7 mouse cellular contexts compared by ENCODE assay signal in the genomic region with DNA sequence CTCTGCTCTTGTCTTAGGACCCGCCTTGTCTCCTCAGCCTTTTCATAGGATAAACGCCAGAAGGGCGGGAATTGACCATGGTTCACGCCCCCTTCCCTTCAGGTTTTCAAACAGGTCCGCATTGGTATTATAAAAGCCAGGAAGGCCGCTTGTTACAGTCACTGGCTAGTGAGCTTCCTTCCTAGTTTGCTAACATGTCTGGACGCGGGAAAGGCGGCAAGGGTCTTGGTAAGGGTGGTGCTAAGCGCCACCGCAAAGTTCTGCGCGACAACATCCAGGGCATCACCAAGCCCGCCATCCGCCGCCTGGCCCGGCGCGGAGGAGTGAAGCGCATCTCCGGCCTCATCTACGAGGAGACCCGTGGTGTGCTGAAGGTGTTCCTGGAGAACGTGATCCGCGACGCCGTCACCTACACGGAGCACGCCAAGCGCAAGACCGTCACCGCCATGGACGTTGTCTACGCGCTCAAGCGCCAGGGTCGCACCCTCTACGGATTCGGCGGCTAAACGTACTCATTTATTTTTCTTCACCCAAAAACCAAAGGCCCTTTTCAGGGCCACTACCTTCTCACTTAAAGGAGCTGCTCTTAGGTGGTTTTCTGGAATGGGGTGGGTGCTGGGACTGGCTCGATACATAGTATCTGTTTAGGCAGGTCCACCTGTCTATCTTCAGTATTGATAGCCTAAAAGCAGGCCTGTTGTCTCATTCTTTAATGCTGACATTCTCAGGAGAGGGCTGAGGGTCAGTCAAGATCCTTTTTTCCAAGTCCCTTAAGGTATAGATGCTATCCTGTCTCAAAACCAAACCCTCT. TPM values are rescaled to one million over a fixed set of nuclear protein-coding genes. Genes with fewer than 3 reads are reported as not detected.
A peak's percentile ranks its signal among the peaks of the same experiment; 100 is the strongest.
DNase-seq lines count a peak whose midpoint lies in the region; ATAC-seq lines count a peak whose summit lies in the region.

A gene (plus strand): TSS at position 191 of the 811 bp plus-strand sequence.

- H3K4me1 ChIP-seq in intestine, embryonic 15.5 days (replicated peaks), result peaks cover 14% of the 10 kb centered on the region; the same call in 1 of the 2 replicates
- peaks cover 57% of the 10 kb centered on the region for H3K4me1 ChIP-seq in midbrain, embryonic 10.5 days

- intact Hi-C loops in left cerebral cortex, postnatal 25 days (cut with DNase I), result loop anchor here (5.0 to 10.0 kb wide), 3 partner anchors 161 to 1827 kb away; a partner anchor contains a TSS

- peak; percentile 93 to 99 for DNase-seq in adrenal gland, adult 18-20 months (ENCODE audit: low spot score in 2 of 2)
- DNase-seq in embryo, embryonic 11 days, result peak; percentile 96
- DNase-seq in gastrocnemius, postnatal 25 days, result peak; percentile 92
- DNase-seq in left cerebral cortex, postnatal 25 days (ENCODE audit: low spot score in 2 of 2), result peak; percentile 98 to 99
- peak; percentile 94 for DNase-seq in midbrain, embryonic 10.5 days (ENCODE audit: low spot score)
- DNase-seq in right cerebral cortex, postnatal 4 days, result peak; percentile 81

- H3K27ac ChIP-seq in intestine, embryonic 15.5 days, result peak within 1 kb of the TSS; percentile 86
- peak within 1 kb of the TSS; percentile 94 for H3K27ac ChIP-seq in midbrain, embryonic 10.5 days (replicated peaks)

- H3K9me3 ChIP-seq in intestine, embryonic 15.5 days, result no peaks in the 10 kb centered on the region
- H3K9me3 ChIP-seq in midbrain, embryonic 10.5 days (replicated peaks), result no peaks in the 10 kb centered on the region

- peak within 1 kb of the TSS; percentile 75 for H3K4me2 ChIP-seq in intestine, embryonic 15.5 days (replicated peaks)

- no peaks in the 10 kb centered on the region for H3K27me3 ChIP-seq in intestine, embryonic 15.5 days (replicated peaks)
- no peaks in the 10 kb centered on the region for H3K27me3 ChIP-seq in midbrain, embryonic 10.5 days (ENCODE audit: low read depth, poor library complexity, severe bottlenecking)

- H3K9ac ChIP-seq in intestine, embryonic 15.5 days, result peak within 1 kb of the TSS; percentile 62

- peak; percentile 92 for ATAC-seq in intestine, embryonic 15.5 days

- H3K36me3 ChIP-seq in intestine, embryonic 15.5 days, result no peaks in the 10 kb centered on the region
- no peaks in the 10 kb centered on the region for H3K36me3 ChIP-seq in midbrain, embryonic 10.5 days

- WGBS in intestine, embryonic 15.5 days, result under 1% methylated on average over 43 of the region's 43 CpGs
- under 1% methylated on average over 43 of the region's 43 CpGs for WGBS in midbrain, embryonic 10.5 days

- peak within 1 kb of the TSS; percentile 51 for H3K4me3 ChIP-seq in intestine, embryonic 15.5 days (replicated peaks)
- H3K4me3 ChIP-seq in midbrain, embryonic 10.5 days, result peak within 1 kb of the TSS; percentile 63

RNA-seq across cellular contexts. Expression of the gene that starts here (rescaled TPM):
- 100 to 1,000 TPM; 125 to 153 TPM for total RNA-seq in adrenal gland, adult 18-20 months (2021)
- 10 to 100 TPM; 35.7 to 38.0 TPM for total RNA-seq in gastrocnemius, postnatal 25 days (2021)
- 98.7 and 101 TPM in 2 replicates for polyA plus RNA-seq in intestine, embryonic 15.5 days (2015; fragmentation: Nextera tagmentation; extraction: Ambion mirVana)
- 100 to 1,000 TPM; 121 to 160 TPM for total RNA-seq in left cerebral cortex, postnatal 25 days (2021)
- 95.1 and 103 TPM in 2 replicates for polyA plus RNA-seq in midbrain, embryonic 10.5 days (2016; fragmentation: Nextera tagmentation; extraction: Ambion mirVana)

Comparison
In these comparisons a context has a peak if more than half of its experiments do, and no peak if none do; other contexts are left out.
1. Peak in every context shown above with its lines: DNase-seq, ATAC-seq, H3K4me3 ChIP-seq and H3K27ac ChIP-seq.